Mouse (Mus musculus) adipocyte (in vitro differentiated cells): Measurements from ENCODE around the gene Veph1.
A peak's percentile ranks its signal among the peaks of the same experiment; 100 is the strongest.

ENCODE experiments used
- DNase-seq: peaks from one replicate; pipeline ENCODE4 v3.0.0-alpha.2; 2016; ENCODE audit warnings: low spot score

The Veph1 gene

GRCm38 (mm10) chr3:66007632-66008401 lies 288.8 kb downstream of the Veph1 start:
- peak; percentile 76 for DNase-seq

GRCm38 (mm10) chr3:66004989-66005388 lies 291.6 kb downstream of the Veph1 start:
- no peak for DNase-seq

- peak; percentile 68 for DNase-seq
Observed at GRCm38 (mm10) chr3:66004220-66004951, 292.3 kb downstream of the Veph1 start.
